Mouse (Mus musculus) G1E (cell line): ENCODE measurements around the gene Slc30a7.

Experiments
- CTCF ChIP-seq: IDR thresholded peaks from 2 replicates; pipeline ENCODE4 v1.5.1; 2012; ENCODE audit warnings: low read depth, low read length, inconsistent platforms, mixed read lengths
- GATA1 ChIP-seq: IDR thresholded peaks from 2 replicates; pipeline ENCODE4 v1.6.1; 2012; ENCODE audit warnings: borderline replicate concordance, low read length, inconsistent platforms, mixed read lengths
- TAL1 ChIP-seq: conservative IDR thresholded peaks from 2 replicates; pipeline ENCODE4 v1.6.1; 2012; ENCODE audit warnings: low read depth, low read length, inconsistent platforms, mixed read lengths

DNA sequence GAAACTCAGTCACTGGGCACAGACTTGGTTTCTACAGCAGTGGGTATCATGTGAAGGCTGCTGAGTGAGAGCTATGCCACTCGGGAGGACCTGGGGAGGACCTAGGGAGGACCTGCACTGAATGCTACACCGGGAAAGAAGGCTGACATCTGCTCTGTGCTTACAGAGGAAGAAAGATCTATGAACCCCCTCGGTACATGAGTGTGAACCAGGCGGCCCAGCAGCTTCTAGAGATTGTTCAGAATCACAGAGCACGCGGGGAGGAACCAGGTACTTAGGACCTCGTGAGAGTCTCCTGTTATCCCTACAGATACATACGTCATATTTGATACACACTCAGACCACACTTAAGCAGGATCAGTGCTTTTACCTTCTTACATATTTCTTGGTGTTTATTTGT, 80.7 kb downstream of the Slc30a7 start:
- TF ChIP-seq CTCF (no peak), GATA1 (no peak), TAL1 (no peak)
